Mouse (Mus musculus) T-cell, adult 2 months (primary cell): ENCODE measurements around the gene Smarcd1.
"Not testable (repeated sequence)": the region's sequence is repeated elsewhere in the genome, so short reads cannot be mapped to it uniquely, and the experiment has no call there.

Source experiments
- DNase-seq: peaks from one replicate; pipeline ENCODE4 v3.0.0; 2022; ENCODE audit warnings: low spot score

Smarcd1 gene

GRCm38 (mm10) chr15:99684156-99684555 is 17.8 kb upstream of the Smarcd1 start:
- no peak for DNase-seq

- DNase-seq: peak; percentile 28
These were observed 13.2 kb upstream of the Smarcd1 start for GRCm38 (mm10) chr15:99688712-99689111.

- no peak for DNase-seq
These were observed 11.0 kb upstream of the Smarcd1 start for GRCm38 (mm10) chr15:99690924-99691323.

- no peak for DNase-seq
These were observed 10.0 kb upstream of the Smarcd1 start for GRCm38 (mm10) chr15:99691976-99692375.

GRCm38 (mm10) chr15:99697309-99697708 is 4.6 kb upstream of the Smarcd1 start:
- no peak for DNase-seq

- DNase-seq: peak; percentile 34
These were observed 3.3 kb upstream of the Smarcd1 start for GRCm38 (mm10) chr15:99698533-99699085.

GRCm38 (mm10) chr15:99699715-99700114 is 2.2 kb upstream of the Smarcd1 start:
- DNase-seq: no peak

GRCm38 (mm10) chr15:99700219-99701106 is 1.5 kb upstream of the Smarcd1 start:
- DNase-seq: no peak

GRCm38 (mm10) chr15:99701640-99701998 is 310 bp upstream of the Smarcd1 start:
- not testable (repeated sequence) for DNase-seq

- no peak for DNase-seq
These were observed 1.2 kb downstream of the Smarcd1 start for GRCm38 (mm10) chr15:99703104-99703503.

GRCm38 (mm10) chr15:99703676-99704040 is 1.7 kb downstream of the Smarcd1 start:
- DNase-seq: no peak

- no peak for DNase-seq
These were observed 2.2 kb downstream of the Smarcd1 start for GRCm38 (mm10) chr15:99704041-99704681.

- DNase-seq: no peak
These were observed 3.0 kb downstream of the Smarcd1 start for GRCm38 (mm10) chr15:99704881-99705280.

- peak; percentile 47 for DNase-seq
These were observed 3.6 kb downstream of the Smarcd1 start, which contains the start of gene Gm17349 for GRCm38 (mm10) chr15:99705440-99706048. Gene Gm17349 (minus strand): TSS chr15:99705490.

- no peak for DNase-seq
These were observed 6.2 kb downstream of the Smarcd1 start for GRCm38 (mm10) chr15:99708176-99708575.

- DNase-seq: no peak
These were observed 8.6 kb downstream of the Smarcd1 start for GRCm38 (mm10) chr15:99710221-99711190.

GRCm38 (mm10) chr15:99711491-99711890 is 9.6 kb downstream of the Smarcd1 start:
- DNase-seq: no peak

GRCm38 (mm10) chr15:99712666-99713559 is 11.0 kb downstream of the Smarcd1 start:
- no peak for DNase-seq

GRCm38 (mm10) chr15:99713569-99713968 is 11.6 kb downstream of the Smarcd1 start:
- no peak for DNase-seq

GRCm38 (mm10) chr15:99714206-99714605 is 12.3 kb downstream of the Smarcd1 start:
- DNase-seq: no peak
